Mouse (Mus musculus) telencephalon, adult 2 months (tissue): ENCODE data around the gene Hoxd1.

Source experiments
- DNase-seq: peaks from one replicate; pipeline ENCODE4 v3.0.0-alpha.2; 2011; ENCODE audit warnings: low read depth, low spot score

Gene Hoxd1

DNA sequence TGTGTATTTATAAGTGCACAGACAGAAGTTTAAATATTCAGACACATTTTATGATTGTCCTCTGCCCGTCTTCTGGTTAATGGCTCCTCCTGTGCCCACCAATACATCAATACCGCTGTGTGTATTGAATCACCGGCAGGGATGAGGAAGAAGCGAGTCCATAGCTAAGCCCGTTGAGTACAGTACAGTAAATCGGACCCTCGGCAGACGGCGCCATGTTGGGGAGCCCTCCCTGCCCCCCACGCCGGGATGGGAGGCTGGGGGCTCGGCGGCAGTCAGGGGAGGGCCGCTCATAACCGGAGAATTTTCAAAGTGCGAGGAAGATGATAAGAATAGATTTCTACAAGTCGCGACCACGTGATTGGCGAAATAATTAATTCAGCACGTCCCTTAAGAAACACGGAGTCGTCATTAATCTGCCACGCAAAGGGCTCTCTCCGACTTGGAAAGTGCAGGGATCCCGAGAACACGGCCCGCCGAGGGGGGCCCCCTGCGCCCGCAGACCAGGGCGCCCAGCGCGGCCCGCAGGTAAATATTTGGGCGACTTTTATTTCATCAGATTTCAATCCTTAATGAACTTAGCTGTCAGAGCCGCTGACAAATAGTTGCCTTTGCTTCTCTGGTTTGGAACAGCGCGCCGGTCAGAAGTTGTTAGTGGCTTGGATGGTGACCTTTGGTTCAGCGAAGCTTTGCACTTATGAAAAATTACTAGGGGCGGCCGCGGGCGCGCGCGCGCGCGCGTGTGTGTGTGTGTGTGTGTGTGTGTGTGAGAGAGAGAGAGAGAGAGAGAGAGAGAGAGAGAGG is 30.1 kb upstream of the Hoxd1 start:
- DNase-seq: no peak

GRCm38 (mm10) chr2:74733317-74733661 is 29.5 kb upstream of the Hoxd1 start:
- no peak for DNase-seq

DNA sequence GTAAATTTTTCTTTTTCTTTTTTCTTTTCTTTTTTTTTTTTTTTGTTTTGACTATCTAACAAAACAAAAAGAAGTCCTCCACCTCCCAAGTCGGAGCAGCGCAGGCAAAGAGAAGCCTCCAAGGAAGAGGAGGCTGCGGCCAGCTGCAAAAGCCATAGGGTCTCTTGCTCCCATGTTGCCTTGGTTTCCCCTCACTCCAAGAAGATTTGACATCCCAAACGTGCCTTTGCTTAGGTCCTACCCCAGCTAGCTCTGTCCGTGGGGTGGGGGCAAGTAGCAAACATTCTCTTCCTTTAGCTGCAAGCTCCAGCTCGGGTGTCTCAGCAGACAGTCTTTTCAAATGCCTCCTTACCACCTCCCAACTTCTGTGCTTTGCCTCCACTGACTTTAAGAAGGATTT is 29.0 kb upstream of the Hoxd1 start:
- no peak for DNase-seq

GRCm38 (mm10) chr2:74734451-74734850 is 28.3 kb upstream of the Hoxd1 start:
- DNase-seq: no peak

DNA sequence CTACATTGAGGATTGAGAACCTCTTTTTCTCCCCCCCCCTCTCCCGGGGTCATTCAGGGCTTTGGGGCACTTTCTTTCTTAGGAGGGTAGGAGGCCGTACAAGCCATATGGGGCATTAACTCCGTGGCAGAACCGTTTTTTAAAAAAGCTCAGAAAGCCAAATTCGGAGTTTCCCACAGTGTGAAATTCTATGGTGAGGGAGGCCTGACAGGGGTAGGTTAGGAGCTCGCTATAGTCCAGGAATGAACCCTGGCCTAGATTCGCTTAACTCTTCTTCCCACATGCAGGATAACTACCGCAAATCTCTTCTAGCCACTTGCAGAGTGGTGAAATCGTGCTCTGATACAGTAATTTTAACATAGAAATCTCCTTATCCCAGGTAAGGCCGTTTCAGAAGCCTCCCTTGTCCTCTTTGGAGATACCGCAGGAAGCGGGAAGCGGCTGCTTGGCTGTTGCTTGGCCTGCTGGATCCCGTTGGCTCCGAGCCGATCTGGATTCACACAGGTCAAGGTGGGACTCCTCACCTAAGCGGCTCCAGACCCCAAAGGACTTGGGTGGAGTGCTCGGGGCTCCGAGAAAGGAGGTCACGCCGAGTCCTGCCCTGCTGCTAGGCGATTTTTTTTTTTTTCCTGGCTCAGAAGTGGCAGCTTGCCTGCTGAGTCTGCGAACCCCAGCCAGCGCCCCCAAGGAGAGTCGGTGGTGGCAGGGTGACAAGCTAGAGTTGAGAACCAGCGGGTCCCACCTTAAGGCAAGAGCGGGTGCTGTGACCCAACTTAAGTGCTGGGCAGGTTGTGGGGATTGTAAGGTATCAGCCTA is 27.6 kb upstream of the Hoxd1 start:
- no peak for DNase-seq

DNA sequence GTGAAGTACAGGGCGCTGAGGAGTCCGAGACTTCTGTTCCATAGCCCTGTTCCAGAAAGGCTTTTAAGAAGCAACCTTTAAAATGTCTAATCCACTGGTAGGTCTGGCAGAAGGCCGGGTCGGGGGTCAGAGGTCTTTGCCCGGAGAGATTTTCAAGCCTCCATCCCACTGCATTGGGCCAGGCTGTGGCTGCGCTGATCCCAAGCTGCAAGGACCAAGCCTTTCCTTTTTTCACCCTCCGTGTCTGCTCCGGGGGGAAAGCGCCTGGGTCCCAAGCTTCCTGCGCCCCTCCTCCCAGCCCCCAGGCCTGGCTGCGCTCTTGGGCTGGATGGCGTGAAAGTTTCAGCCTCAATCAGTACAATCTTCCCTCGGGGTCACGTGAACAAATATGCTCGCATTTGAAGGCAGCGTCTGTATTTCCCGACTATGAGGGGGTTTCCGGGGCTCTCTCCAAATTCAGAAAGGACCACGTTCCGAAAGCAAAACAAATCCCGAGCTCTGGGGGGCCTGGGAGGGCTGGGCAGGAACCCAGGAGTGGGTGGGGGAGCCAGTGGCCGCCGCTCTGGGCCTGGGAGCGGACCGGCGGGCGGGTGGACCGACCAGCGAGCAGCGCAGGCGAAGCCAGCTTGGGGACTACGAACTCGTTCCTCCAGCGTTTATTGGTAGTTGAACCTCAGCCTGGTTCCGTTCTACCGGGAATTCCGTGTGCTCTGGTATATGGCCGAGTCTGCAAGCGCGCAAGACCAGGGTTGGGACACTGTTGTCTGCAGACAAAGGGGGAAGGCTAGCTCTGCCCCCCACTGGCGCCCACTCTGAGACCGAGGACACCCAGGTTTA is 26.7 kb upstream of the Hoxd1 start:
- no peak for DNase-seq

DNA sequence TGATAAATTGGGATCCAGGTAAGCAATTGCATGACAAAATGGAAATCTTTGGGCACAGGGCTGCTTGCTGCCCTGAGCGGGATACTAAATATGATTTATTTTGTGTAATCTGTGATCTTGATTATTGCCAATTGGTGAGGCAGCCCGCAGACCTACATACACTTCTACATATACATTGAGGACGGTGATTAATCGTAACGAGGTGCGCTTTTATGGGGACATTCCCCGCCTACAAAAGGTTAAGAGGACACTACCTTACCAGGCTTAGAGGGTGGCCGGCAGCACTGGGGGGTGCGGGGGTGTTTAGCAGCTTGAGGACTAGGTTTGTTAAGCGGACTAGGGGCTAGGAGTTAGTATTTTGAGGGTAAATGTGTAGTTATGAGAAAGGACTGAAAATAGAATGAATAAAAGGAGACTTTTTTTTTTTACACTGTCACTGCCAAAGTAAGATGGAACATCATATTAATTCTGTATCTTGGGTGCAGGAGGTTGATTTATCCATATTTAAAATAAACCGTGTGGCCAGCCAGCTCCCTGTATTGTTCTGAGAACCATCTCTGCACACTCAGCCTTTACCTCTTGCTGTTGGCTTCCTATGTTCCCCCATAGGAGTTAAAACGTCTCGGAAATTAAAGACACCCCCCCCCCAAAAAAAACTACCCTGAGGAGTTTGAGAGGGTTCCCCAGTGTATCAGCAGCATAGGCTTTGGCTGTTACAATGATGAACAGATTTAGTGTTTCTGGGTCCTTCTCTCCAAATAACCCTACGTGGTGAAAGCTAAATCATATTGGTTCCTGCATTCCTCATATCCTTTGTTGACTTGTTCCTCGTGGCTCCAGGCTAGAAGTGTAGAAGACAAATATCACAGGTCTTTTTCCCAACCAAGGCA is 25.8 kb upstream of the Hoxd1 start:
- DNase-seq: no peak

DNA sequence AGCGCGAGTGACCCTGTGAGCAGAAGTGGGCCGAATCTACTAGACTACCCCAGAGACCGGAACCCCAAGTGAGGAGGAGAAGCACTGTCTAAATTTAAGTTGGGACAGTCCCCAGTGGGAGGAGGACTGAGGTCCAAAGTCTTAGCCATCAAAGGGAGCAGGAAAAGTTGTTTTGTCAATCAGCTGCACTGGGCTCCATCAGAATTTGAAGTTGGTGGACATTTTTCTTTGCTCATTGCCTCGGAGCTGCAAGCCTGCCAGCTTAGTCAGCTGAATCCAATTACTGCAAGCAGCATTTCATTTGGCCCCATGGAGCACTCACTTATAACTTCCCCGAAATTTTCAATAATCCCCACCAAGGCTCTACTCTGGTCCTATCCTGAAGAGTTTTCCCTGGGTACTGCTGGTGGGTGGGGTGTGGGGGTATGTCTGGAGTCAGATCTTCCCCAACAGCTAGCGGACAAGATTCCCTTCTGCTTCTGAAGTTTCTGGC is 25.2 kb upstream of the Hoxd1 start:
- DNase-seq: no peak

GRCm38 (mm10) chr2:74738623-74739475 is 23.9 kb upstream of the Hoxd1 start:
- DNase-seq: no peak

GRCm38 (mm10) chr2:74739476-74739800 is 23.3 kb upstream of the Hoxd1 start:
- DNase-seq: no peak

GRCm38 (mm10) chr2:74739869-74740268 is 22.9 kb upstream of the Hoxd1 start:
- DNase-seq: no peak

GRCm38 (mm10) chr2:74740311-74741091 is 22.3 kb upstream of the Hoxd1 start:
- DNase-seq: no peak

DNA sequence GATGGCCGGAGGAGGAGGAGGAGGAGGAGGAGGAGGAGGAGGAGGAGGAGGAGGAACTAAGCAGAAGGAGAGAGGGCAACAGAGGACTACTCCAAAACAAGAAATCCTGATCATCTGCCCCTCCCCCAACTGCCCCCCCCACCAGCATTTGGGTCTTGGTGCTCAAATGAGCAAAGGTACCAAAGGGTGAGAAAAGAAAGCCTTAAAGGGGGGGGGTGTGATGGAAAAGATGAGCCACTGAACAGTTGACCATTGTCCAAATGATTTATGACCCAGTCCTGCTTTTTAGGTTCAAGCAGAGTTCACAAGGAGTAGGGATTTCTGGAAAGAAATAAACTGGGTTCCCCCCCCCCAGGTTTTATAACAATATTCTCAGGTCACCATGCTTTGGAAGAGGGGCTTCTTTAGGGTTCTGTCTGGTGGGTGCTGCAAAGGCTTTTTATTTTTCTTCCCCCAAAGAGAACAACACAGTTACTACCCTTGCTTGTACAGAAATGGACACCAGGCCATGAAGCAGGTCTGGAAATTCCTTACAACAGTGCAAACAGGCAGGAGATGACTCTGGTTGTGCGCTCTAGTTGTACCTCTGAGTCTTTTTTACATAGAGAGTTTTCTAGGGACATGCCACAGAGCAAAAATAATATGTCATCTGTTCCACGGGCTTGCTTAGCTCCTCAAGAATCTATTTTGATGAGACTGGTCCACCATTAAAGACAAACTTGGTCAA is 21.4 kb upstream of the Hoxd1 start:
- DNase-seq: no peak

DNA sequence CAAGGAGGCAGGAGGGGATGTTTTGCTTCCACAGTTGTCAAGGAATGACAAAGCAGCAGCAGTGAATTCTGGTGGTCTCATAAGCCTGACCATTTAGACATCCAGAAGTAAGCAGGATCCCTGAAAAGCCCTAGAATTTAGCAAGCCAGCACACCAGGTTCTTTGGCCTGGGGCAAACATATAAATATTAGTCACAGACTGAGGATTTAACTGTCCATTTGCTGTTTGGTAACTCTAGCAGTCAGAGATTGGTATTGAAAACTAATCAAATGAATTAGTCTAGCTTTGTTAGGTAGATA is 20.9 kb upstream of the Hoxd1 start:
- DNase-seq: no peak

- no peak for DNase-seq
Measured at GRCm38 (mm10) chr2:74745540-74746297, 17.1 kb upstream of the Hoxd1 start.

GRCm38 (mm10) chr2:74746298-74746921 is 16.4 kb upstream of the Hoxd1 start:
- no peak for DNase-seq

- DNase-seq: no peak
Measured at GRCm38 (mm10) chr2:74747006-74747405, 15.8 kb upstream of the Hoxd1 start.

GRCm38 (mm10) chr2:74747661-74748141 is 15.1 kb upstream of the Hoxd1 start:
- no peak for DNase-seq
